Mouse (Mus musculus) MEL (cell line): ENCODE results near the gene Iqcb1. TPM values are rescaled to one million over a fixed set of nuclear protein-coding genes. Genes with fewer than 3 reads are reported as not detected.

Experiments
- DNase-seq: peaks from one replicate; pipeline ENCODE4 v3.0.0; 2011; ENCODE audit warnings: low read depth, low spot score
- H3K27ac ChIP-seq: 2 replicates; pipeline ENCODE4 v1.5.1; 2012; ENCODE audit warnings: low read depth, mild to moderate bottlenecking, control low read depth, low read length, moderate library complexity; ENCODE audit not compliant: control insufficient read depth
- H3K27me3 ChIP-seq, 2 experiments: fragments of 150-350 bp in 1 of 2; sonication (generic) in 1 of 2; 2 replicates each; pipeline ENCODE4 v1.6.1; 2012; ENCODE audit warnings: low read length in 2 of 2, mild to moderate bottlenecking in 2 of 2, improper control_type of control experiment in 1 of 2, moderate library complexity in 1 of 2; ENCODE audit not compliant: insufficient read depth in 2 of 2, control insufficient read depth in 1 of 2
- H3K36me3 ChIP-seq, 2 experiments: 2 replicates each; pipeline ENCODE4 v1.6.1; 2012 to 2014; ENCODE audit warnings: low read length in 2 of 2, improper control_type of control experiment in 1 of 2, inconsistent platforms in 1 of 2, mild to moderate bottlenecking in 1 of 2; ENCODE audit not compliant: insufficient read depth in 2 of 2, control insufficient read depth in 1 of 2
- H3K4me1 ChIP-seq, 2 experiments: fragments of 150-350 bp in 1 of 2; sonication (generic) in 1 of 2; 2 replicates each; pipeline ENCODE4 v1.6.1; 2012; ENCODE audit warnings: low read length in 2 of 2, improper control_type of control experiment in 1 of 2, mild to moderate bottlenecking in 1 of 2; ENCODE audit not compliant: insufficient read depth in 2 of 2, control insufficient read depth in 1 of 2
- H3K4me3 ChIP-seq, 2 experiments: fragments of 150-350 bp in 1 of 2; sonication (generic) in 1 of 2; 2 replicates each; pipeline ENCODE4 v1.5.1; 2012; ENCODE audit warnings: low read depth in 2 of 2, low read length in 2 of 2, mild to moderate bottlenecking in 2 of 2, moderate library complexity in 2 of 2, control low read depth in 1 of 2, improper control_type of control experiment in 1 of 2; ENCODE audit not compliant: control insufficient read depth in 1 of 2, insufficient read depth in 1 of 2
- H3K79me2 ChIP-seq: 2 replicates; pipeline ENCODE4 v1.6.1; 2012; ENCODE audit warnings: mild to moderate bottlenecking, low read length, moderate library complexity; ENCODE audit not compliant: control insufficient read depth, poor library complexity, insufficient read depth
- H3K9ac ChIP-seq: 2 replicates; pipeline ENCODE4 v1.6.1; 2012; ENCODE audit warnings: low read depth, mild to moderate bottlenecking, control low read depth, low read length, moderate library complexity; ENCODE audit not compliant: control insufficient read depth, poor library complexity, severe bottlenecking
- H3K9me3 ChIP-seq: fragments of 150-350 bp; sonication (generic); replicated peaks from 2 replicates; pipeline ENCODE4 v1.6.1; 2012; ENCODE audit warnings: mild to moderate bottlenecking, low read length, improper control_type of control experiment, moderate library complexity; ENCODE audit not compliant: insufficient read depth
- BHLHE40 ChIP-seq: IDR thresholded peaks from 2 replicates; pipeline ENCODE4 v1.6.1; 2012; ENCODE audit warnings: low read depth, mild to moderate bottlenecking, inconsistent platforms, low read length, improper control_type of control experiment, borderline replicate concordance
- CHD1 ChIP-seq: IDR thresholded peaks from 2 replicates; pipeline ENCODE4 v1.6.1; 2012; ENCODE audit warnings: low read depth, mild to moderate bottlenecking, inconsistent platforms, low read length, improper control_type of control experiment
- CHD2 ChIP-seq: IDR thresholded peaks from 2 replicates; pipeline ENCODE4 v1.6.1; 2011; ENCODE audit warnings: low read length, improper control_type of control experiment
- E2F4 ChIP-seq: IDR thresholded peaks from 2 replicates; pipeline ENCODE4 v1.6.1; 2011; ENCODE audit warnings: low read depth, low read length, improper control_type of control experiment, borderline replicate concordance
- ELF1 ChIP-seq: IDR thresholded peaks from 2 replicates; pipeline ENCODE4 v1.6.1; 2014; ENCODE audit warnings: low read depth, mild to moderate bottlenecking, inconsistent platforms, low read length, improper control_type of control experiment, moderate library complexity
- KAT2A ChIP-seq: conservative IDR thresholded peaks from 2 replicates; pipeline ENCODE4 v1.6.1; 2012; ENCODE audit warnings: low read depth, low read length, improper control_type of control experiment, inconsistent platforms
- MAX ChIP-seq: IDR thresholded peaks from 2 replicates; pipeline ENCODE4 v1.6.1; 2011; ENCODE audit warnings: low read length, improper control_type of control experiment
- MAZ ChIP-seq: IDR thresholded peaks from 2 replicates; pipeline ENCODE4 v1.6.1; 2012; ENCODE audit warnings: low read depth, mild to moderate bottlenecking, inconsistent platforms, low read length, improper control_type of control experiment
- MXI1 ChIP-seq: IDR thresholded peaks from 2 replicates; pipeline ENCODE4 v1.6.1; 2011; ENCODE audit warnings: mild to moderate bottlenecking, low read depth, low read length, improper control_type of control experiment
- MYB ChIP-seq: IDR thresholded peaks from 2 replicates; pipeline ENCODE4 v1.6.1; 2011; ENCODE audit warnings: mild to moderate bottlenecking, low read depth, low read length, improper control_type of control experiment
- MYC ChIP-seq: IDR thresholded peaks from 2 replicates; pipeline ENCODE4 v1.6.1; 2011; ENCODE audit warnings: low read depth, mild to moderate bottlenecking, low read length, improper control_type of control experiment, moderate library complexity
- NELFE ChIP-seq: IDR thresholded peaks from 2 replicates; pipeline ENCODE4 v1.6.1; 2011; ENCODE audit warnings: low read depth, low read length, improper control_type of control experiment
- POLR2A ChIP-seq, 2 experiments: IDR thresholded peaks; 2 replicates each; pipeline ENCODE4 v1.6.1; 2011 to 2012; ENCODE audit warnings: low read length in 2 of 2, mild to moderate bottlenecking in 2 of 2, control low read depth in 1 of 2, improper control_type of control experiment in 1 of 2, low read depth in 1 of 2, moderate library complexity in 1 of 2; ENCODE audit not compliant: control insufficient read depth in 1 of 2, insufficient read depth in 1 of 2, poor library complexity in 1 of 2
- RCOR1 ChIP-seq: IDR thresholded peaks from 2 replicates; pipeline ENCODE4 v1.6.1; 2012; ENCODE audit warnings: low read depth, mild to moderate bottlenecking, inconsistent platforms, low read length, improper control_type of control experiment
- SMC3 ChIP-seq: IDR thresholded peaks from 2 replicates; pipeline ENCODE4 v1.6.1; 2011; ENCODE audit warnings: low read depth, low read length, improper control_type of control experiment
- TBP ChIP-seq: IDR thresholded peaks from 2 replicates; pipeline ENCODE4 v1.8.0; 2011; ENCODE audit warnings: low read depth, low read length, improper control_type of control experiment
- USF1 ChIP-seq: IDR thresholded peaks from 2 replicates; pipeline ENCODE4 v1.6.1; 2014; ENCODE audit warnings: low read depth, mild to moderate bottlenecking, inconsistent platforms, low read length, improper control_type of control experiment, moderate library complexity
- USF2 ChIP-seq, 2 experiments: IDR thresholded peaks; 2 replicates each; pipeline ENCODE4 v1.6.1; 2011 to 2012; ENCODE audit warnings: improper control_type of control experiment in 2 of 2, low read length in 2 of 2, borderline replicate concordance in 1 of 2, inconsistent platforms in 1 of 2, low read depth in 1 of 2, mild to moderate bottlenecking in 1 of 2; ENCODE audit not compliant: insufficient read depth in 1 of 2
- ZC3H11A ChIP-seq: IDR thresholded peaks from 2 replicates; pipeline ENCODE4 v1.6.1; 2012; ENCODE audit warnings: low read depth, mild to moderate bottlenecking, inconsistent platforms, low read length, improper control_type of control experiment
- polyA plus RNA-seq, 2 experiments: library from polyadenylated mRNA; stranded (reverse) in 1 of 2; unstranded in 1 of 2; fragments of >175 nt in 1 of 2; fragments of >200 nt in 1 of 2; gene quantifications; 2 replicates each; pipeline versions ENCODE4 v1.2.1 to v1.2.4; 2012; ENCODE audit warnings: low replicate concordance in 2 of 2, low read depth in 1 of 2; ENCODE audit not compliant: insufficient read length in 2 of 2, insufficient read depth in 1 of 2, missing spikeins in 1 of 2
- total RNA-seq: library from RNA; depleted of rRNA; stranded (reverse); fragments of 300-350 nt; gene quantifications from 2 replicates; pipeline ENCODE4 v1.2.3, GENCODE M21; 2012

Gene Iqcb1
- total and polyA plus RNA-seq, 3 experiments = 8.7 to 14.2 TPM; not detected in 1

DNA sequence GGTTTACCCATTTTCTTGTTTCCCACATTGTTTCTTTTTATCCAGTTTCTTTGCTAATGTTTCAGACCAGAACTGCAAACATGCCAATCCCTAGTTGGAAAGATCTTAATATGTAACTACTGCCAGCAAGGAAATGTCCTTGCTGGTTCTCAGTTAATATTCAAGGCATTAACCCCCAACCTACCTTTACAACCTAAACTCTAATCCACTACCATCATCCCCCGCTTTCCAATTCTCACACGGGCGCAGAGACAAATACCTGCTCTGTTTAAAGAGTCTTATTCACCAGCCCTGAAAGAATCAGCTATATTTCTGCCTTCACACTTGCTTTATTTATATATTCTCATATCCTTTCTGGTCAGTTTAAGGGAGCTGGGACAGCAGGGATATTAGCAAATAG is 19.6 kb upstream of the Iqcb1 start:
- Histone ChIP-seq H3K79me2 (no peaks in the 10 kb centered on the region), H3K4me1 (no peaks in the 10 kb centered on the region), H3K27ac (no peak overlapping the region), H3K27me3 (no peaks in the 10 kb centered on the region), H3K36me3 (no peaks in the 10 kb centered on the region), H3K9ac (no peak overlapping the region), H3K9me3 (no peaks in the 10 kb centered on the region), H3K4me3 (no peak overlapping the region)
- DNase-seq = no peak
- TF ChIP-seq USF1 = no peak
- TF ChIP-seq MYC = no peak
- no peak for TF ChIP-seq TBP
- TF ChIP-seq E2F4 = no peak
- TF ChIP-seq ELF1 = no peak
- no peak for TF ChIP-seq BHLHE40
- TF ChIP-seq MAZ = no peak
- TF ChIP-seq POLR2A (IDR thresholded peaks at IDR 0.05; ENCODE audit: control insufficient read depth in 1 of 2, insufficient read depth in 1 of 2, low read depth in 1 of 2, low read length in 2 of 2, poor library complexity in 1 of 2) = no peak
- no peak for TF ChIP-seq SMC3
- TF ChIP-seq MXI1 = no peak
- TF ChIP-seq NELFE = no peak
- no peak for TF ChIP-seq CHD2
- no peak for TF ChIP-seq MYB
- no peak for TF ChIP-seq CHD1
- no peak for TF ChIP-seq ZC3H11A

DNA sequence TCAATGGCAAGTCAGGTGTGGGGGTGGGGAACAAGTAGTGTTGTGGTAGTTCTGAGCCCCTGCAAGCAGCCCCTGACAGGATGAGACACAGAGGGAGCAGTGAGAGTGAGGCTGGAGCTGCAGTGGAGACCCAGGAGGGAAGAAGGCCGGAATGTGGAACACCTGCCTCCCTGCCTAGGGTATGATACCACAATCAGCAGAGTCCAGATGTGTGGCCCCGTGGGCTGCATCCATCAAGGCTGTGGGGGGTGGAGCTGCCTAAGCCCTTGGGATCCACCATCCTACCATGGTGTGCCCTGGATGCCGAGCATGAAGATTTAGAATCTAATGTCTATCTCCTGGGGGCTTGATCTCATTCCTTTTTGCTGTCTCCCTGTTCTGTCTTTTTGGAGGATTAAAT is 14.5 kb upstream of the Iqcb1 start:
- Histone ChIP-seq H3K9ac (no peak overlapping the region), H3K9me3 (no peaks in the 10 kb centered on the region), H3K4me1 (no peaks in the 10 kb centered on the region), H3K36me3 (0 out of 4 replicates have a peak, but pooled peaks cover 0 to 2% of the 10 kb centered on the region in 2 experiments), H3K27me3 (no peaks in the 10 kb centered on the region), H3K27ac (no peak overlapping the region), H3K79me2 (no peaks in the 10 kb centered on the region), H3K4me3 (no peak overlapping the region)
- DNase-seq = no peak
- no peak for TF ChIP-seq KAT2A
- no peak for TF ChIP-seq ELF1
- no peak for TF ChIP-seq MAX
- TF ChIP-seq CHD2 = no peak
- TF ChIP-seq NELFE = no peak
- no peak for TF ChIP-seq RCOR1
- no peak for TF ChIP-seq USF2 (IDR thresholded peaks at IDR 0.05; ENCODE audit: borderline replicate concordance in 1 of 2, insufficient read depth in 1 of 2, low read depth in 1 of 2, low read length in 2 of 2)
